Mouse (Mus musculus) ZHBTc4 (cell line): ENCODE data around the gene Stx19.

Source experiments
- DNase-seq: peaks from one replicate; pipeline ENCODE4 v3.0.0-alpha.2; 2011; ENCODE audit warnings: low read depth, low spot score

The Stx19 gene

DNA sequence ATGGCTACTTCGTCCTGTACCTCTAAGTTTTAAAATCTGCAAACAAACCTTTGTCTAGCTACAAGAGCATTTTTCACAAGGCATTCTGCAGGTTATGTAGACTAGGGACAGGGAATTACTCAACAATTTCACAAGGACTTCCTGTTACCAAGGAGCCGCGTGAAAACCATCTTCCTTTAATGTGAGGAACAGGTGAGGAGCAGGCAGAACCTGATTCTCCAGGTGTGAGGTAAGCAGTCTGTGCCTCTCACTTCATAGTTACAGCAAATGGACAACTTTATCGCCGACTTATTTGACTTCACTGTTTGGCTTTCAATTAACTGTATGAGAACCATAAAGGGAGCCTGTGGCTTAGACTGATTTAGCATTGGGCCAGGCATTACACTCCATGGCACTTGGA lies at the start of gene Stx19:
Stx19 (plus strand) TSS at position 186 of the 400 bp plus-strand sequence.
- DNase-seq: no peak

DNA sequence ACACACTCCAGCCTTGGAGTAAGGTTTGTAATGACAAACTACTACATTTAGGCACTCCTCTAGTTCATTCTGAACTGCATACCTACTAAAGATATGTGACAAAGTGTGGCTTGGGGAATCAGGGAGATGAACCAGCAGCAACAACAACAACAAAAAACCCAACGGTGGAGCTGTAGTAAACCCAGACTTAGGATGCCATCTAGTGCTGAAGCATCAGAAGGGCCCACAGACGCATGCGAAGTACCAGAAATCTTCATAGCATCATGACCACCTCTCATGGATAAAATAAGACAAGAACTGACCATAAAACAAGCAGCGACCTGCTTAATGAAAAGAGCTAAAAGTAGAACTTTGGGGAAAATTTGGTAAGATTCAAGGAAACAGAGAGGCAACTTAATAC lies 41.0 kb upstream of the Stx19 start:
- DNase-seq: no peak

- DNase-seq: no peak
These were observed 38.4 kb upstream of the Stx19 start for GRCm38 (mm10) chr16:62776034-62776433.

GRCm38 (mm10) chr16:62778282-62778681 lies 36.2 kb upstream of the Stx19 start:
- no peak for DNase-seq

GRCm38 (mm10) chr16:62782229-62782628 lies 32.2 kb upstream of the Stx19 start:
- peak; percentile 54 for DNase-seq

DNA sequence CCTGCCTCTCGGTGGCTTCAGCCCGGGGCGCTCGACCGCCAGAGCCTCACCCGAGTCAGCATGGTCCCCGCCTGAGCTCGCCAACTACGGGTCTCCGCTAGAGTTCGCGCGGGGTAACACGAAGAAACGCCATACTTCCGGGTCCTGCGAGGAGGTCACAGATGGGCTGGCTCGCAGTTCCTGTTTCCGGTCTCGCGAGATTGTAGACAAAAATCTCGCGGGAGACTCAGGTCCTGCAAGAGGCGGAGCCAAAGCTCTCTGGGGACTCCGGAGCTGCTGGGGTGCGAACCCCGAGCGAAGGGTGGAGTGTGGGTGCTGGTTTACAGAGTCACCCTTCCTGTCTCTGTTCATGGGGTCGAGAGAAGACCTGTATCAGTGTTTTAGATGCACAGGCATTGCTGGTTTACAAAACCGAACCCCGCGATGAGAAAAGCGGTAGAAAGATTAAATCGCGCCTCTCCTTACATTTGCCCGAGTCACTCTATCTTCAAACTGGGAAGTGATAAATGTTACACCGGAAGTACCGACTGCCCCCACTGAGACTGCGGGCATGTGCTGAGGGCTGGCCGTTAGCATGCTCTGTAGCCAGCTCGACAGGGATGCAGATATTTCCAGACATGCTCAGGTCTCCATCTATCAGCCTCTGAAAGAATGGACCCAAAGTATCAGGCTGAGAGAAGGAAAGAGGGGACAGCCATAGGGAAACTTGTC lies 27.7 kb upstream of the Stx19 start, which contains the start of gene Nsun3:
Nsun3 (minus strand) TSS at position 198 of the 711 bp plus-strand sequence.
- peak; percentile 97 for DNase-seq

GRCm38 (mm10) chr16:62796608-62797007 lies 17.9 kb upstream of the Stx19 start:
- no peak for DNase-seq

DNA sequence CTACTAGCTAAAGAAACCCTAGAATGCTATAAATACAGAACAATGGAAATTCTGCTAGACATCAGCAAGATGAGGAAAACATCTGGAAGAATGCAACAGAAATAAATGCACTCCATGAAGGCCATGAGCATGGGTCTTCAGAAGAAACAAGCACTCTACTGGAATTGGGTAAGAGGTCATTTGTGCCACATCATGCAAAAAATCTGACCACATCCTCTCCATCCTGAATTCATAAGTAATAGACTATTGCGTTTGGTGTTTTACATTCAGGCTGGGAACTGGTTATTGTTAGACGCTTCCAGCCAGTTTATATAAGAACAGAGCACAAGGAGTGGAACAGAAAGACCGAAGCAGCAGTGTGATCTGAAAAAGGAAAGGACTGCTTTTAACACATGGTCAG lies 15.7 kb upstream of the Stx19 start:
- no peak for DNase-seq

DNA sequence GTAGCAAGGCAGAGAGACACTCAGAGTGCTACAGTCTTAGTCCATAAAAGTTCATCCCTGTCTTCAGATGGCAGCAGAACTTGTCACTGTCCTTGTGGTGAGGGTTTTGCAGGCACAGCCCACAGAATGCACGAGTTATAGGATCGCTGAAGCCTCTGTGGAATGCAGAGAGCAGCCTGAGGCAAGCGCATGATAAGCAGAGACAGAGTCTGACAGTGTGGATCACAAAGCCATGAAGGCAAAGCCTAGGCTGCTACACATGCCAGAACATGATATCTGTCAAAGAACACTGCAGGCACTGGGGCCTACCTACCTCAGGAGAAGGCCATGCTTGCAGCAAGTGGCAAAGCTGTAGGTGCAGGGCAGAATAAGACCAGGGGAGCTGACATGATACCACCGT lies 15.1 kb upstream of the Stx19 start:
- no peak for DNase-seq

GRCm38 (mm10) chr16:62799839-62800238 lies 14.6 kb upstream of the Stx19 start:
- DNase-seq: no peak

- no peak for DNase-seq
These were observed 9.9 kb upstream of the Stx19 start for GRCm38 (mm10) chr16:62804621-62805020.

- peak; percentile 21 for DNase-seq
These were observed 7.1 kb upstream of the Stx19 start for GRCm38 (mm10) chr16:62807249-62807979.

GRCm38 (mm10) chr16:62810855-62811254 lies 3.6 kb upstream of the Stx19 start:
- DNase-seq: no peak

GRCm38 (mm10) chr16:62813790-62814189 lies 686 bp upstream of the Stx19 start:
- DNase-seq: no peak

- DNase-seq: no peak
These were observed 8.0 kb downstream of the Stx19 start for GRCm38 (mm10) chr16:62822472-62822871.

GRCm38 (mm10) chr16:62826156-62827001 lies 11.9 kb downstream of the Stx19 start:
- DNase-seq: peak; percentile 59

GRCm38 (mm10) chr16:62832027-62832426 lies 17.6 kb downstream of the Stx19 start:
- no peak for DNase-seq

DNA sequence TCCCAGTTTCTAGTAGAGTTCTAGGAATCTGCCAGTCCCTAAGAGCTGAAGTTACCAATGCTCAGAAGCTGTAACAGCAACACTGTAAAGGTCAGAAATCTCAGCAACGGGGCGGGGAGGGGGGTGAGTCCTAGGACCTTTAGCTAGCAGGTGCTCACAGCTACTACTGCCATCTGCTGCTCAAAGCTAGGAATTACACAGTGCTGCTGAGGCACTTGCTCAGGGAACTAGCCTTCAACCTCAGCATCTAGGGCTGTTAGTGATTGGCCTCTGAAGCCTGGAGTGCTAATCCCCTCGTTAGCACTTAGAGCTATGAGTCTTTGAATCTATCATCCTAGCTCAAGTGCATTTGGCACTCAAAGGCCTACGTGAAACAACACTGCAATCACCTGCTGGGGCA lies 18.0 kb downstream of the Stx19 start:
- DNase-seq: peak; percentile 82

DNA sequence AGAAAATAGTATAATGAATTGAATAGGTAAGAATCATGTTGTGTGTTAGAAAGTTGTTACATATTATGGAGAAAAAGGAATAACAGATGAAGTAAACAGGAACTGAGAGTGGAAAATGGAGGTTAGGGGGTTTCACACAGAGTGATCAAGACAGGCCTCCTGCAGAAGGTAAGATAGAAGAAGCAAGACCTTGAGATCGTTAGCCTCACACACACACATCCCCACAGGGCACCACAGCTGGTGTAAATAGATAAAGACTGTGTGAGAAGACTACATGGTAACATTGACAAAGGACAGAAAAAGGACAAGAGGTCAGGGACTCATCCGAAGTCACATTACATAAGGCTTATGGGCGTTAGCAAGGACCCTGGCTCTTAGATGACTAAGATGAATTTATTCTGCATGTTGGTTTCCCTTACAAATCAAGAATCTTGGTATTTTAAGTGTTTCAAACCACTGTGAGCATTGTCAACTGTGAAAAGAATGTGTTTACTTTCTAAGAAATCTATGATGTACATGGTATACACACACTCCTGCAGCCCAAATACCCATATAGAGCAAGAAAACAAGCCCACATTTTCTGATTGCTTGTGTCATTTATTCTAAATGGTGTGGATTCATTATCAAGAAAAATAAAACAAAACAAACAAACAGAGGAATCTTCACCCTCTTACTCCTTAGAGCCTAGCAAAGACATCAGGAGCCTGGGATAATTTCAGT lies 19.7 kb downstream of the Stx19 start:
- DNase-seq: no peak

- no peak for DNase-seq
These were observed 30.9 kb downstream of the Stx19 start for GRCm38 (mm10) chr16:62845341-62845740.

DNA sequence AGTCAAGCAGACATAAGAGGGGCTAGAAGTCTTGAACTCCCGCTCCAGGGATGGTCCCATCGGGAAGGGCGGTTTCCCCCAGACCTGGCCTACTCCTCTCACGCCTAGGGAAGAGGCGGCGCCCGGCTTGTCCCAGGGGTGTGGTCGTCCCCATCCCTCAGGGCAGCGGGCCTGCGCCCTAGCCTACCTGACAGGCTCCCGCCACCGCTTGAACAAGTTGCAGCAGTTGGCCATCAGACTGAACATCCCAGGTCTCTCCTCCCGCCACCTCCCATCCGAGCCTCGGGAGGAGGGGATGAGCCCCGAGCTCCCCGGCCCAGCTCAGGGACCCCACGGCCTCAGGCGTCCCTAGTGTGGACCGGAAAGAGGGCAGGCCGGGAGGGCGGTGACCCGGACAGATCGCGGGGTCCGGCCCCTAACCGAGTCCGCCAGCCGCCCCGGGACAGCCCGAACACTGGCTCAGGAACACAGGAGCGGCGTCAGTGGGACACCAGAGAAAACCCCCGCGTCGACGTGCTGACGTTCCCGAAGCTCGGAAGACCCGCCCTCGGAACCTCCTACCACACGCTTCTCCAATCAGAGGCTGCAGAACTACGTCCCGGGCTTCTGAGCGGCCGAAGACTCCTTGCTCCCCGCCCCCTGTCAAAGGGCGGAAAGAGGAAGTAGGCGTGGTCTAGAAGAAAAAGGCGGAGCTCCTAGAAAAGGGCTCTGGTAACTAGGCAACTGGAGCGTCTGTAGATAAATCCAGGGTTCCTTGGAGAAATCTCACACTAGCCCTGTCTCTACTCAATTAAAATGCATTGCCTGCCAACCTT lies 32.2 kb downstream of the Stx19 start, which contains the start of gene Arl13b:
Arl13b (minus strand) TSS at position 543 of the 815 bp plus-strand sequence.
- DNase-seq: peak; percentile 98
